Mouse (Mus musculus) testis, adult 2 months (tissue): ENCODE results near the gene Zdhhc12.

ENCODE experiments used
- CTCF ChIP-seq: fragments of 200-500 bp; IDR thresholded peaks from 2 replicates; pipeline ENCODE4 v1.5.1; 2012; ENCODE audit warnings: low read depth, mild to moderate bottlenecking, inconsistent platforms, low read length, moderate library complexity; ENCODE audit not compliant: control insufficient read depth, insufficient read depth, insufficient replicate concordance
- POLR2A ChIP-seq: fragments of 200-500 bp; IDR thresholded peaks from 2 replicates; pipeline ENCODE4 v1.6.1; 2012; ENCODE audit warnings: low read depth, mild to moderate bottlenecking, inconsistent platforms, low read length, moderate library complexity; ENCODE audit not compliant: control insufficient read depth

DNA sequence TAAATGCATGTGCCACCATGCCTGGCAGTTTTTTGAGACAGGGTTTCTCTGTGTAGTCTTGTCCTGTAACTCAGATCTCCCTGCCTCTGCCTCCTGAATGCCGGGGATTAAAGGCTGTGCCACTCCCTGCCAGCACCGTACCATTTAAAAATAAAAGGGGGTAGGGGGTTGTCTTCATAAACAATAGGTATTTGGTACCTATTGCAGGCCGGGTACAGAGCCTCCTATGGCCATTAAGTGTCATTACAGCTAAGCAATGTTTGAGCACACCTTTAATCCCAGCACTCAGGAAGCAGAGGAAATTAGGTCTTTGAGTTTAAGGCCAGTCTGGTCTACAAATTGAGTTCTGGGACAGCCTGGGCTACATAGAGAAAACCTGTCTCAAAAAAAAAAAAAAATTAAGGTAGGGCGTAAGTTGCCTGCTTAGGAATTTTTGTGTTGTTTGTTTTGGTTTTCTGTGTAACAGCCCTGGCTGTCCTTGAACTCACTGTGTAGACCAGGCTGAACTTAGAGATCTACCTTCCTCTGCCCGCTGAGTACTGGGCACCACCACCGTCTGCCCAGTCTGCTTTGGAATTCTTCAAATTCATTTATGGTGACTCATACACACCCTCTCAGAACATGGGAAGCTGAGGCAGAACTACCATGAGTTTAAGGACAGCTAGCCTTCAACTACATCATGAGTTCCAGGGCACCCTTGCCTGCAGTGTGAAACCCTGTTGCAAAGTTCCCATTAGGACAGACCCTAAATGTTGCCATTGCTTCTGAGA lies 41.3 kb downstream of the Zdhhc12 start:
- TF ChIP-seq POLR2A = no peak
- no peak for TF ChIP-seq CTCF
